Mouse (Mus musculus): ENCODE results near the gene Arid5b. TPM values are rescaled to one million over a fixed set of nuclear protein-coding genes. Genes with fewer than 3 reads are reported as not detected.

Gene Arid5b
- polyA plus RNA-seq, 1 experiment from 2014 or later, result 64.8 TPM

GRCm38 (mm10) chr10:68282466-68283391 lies 4.2 kb upstream of the Arid5b start:
- 2% methylated on average over 27 of the region's 27 CpGs for WGBS
- Histone ChIP-seq H3K27ac (peak overlapping the region; percentile 51; the same call in 1 of the 2 replicates), H3K4me2 (peak overlapping the region; percentile 91), H3K9ac (peak overlapping the region; percentile 71), H3K36me3 (no peaks in the 10 kb centered on the region), H3K27me3 (no peaks in the 10 kb centered on the region), H3K4me1 (peaks cover 28% of the 10 kb centered on the region), H3K4me3 (peak overlapping the region; percentile 48), H3K9me3 (no peaks in the 10 kb centered on the region)
- peak; percentile 75 for ATAC-seq (ENCODE audit: insufficient number of reproducible peaks, insufficient read depth, low FRiP score, low TSS enrichment, low read depth)

GRCm38 (mm10) chr10:68281775-68282106 lies 3.2 kb upstream of the Arid5b start:
- H3K27me3 ChIP-seq, result no peaks in the 10 kb centered on the region
- 21% methylated on average over 3 of the region's 3 CpGs for WGBS
- H3K4me2 ChIP-seq, result no peak overlapping the region
- no peak overlapping the region for H3K4me3 ChIP-seq
- no peak for ATAC-seq (ENCODE audit: insufficient number of reproducible peaks, insufficient read depth, low FRiP score, low TSS enrichment, low read depth)
- H3K9ac ChIP-seq, result no peak overlapping the region
- H3K27ac ChIP-seq, result no peak overlapping the region; the same call in 1 of the 2 replicates
- H3K36me3 ChIP-seq, result no peaks in the 10 kb centered on the region
- H3K4me1 ChIP-seq, result peaks cover 28% of the 10 kb centered on the region
- no peaks in the 10 kb centered on the region for H3K9me3 ChIP-seq

GRCm38 (mm10) chr10:68281076-68281774 lies 2.7 kb upstream of the Arid5b start:
- H3K27ac ChIP-seq, result peak overlapping the region; percentile 7; the same call in 1 of the 2 replicates
- H3K36me3 ChIP-seq, result no peaks in the 10 kb centered on the region
- 36% methylated on average over 6 of the region's 6 CpGs for WGBS
- ATAC-seq (ENCODE audit: insufficient number of reproducible peaks, insufficient read depth, low FRiP score, low TSS enrichment, low read depth), result no peak
- no peaks in the 10 kb centered on the region for H3K9me3 ChIP-seq
- no peak overlapping the region for H3K4me3 ChIP-seq
- no peak overlapping the region for H3K9ac ChIP-seq
- no peaks in the 10 kb centered on the region for H3K27me3 ChIP-seq
- peaks cover 28% of the 10 kb centered on the region for H3K4me1 ChIP-seq
- peak overlapping the region; percentile 82; the same call in 1 of the 2 replicates for H3K4me2 ChIP-seq

GRCm38 (mm10) chr10:68279516-68280501 lies 1.3 kb upstream of the Arid5b start:
- Histone ChIP-seq H3K9me3 (no peaks in the 10 kb centered on the region), H3K27ac (peak overlapping the region; percentile 96), H3K36me3 (no peaks in the 10 kb centered on the region), H3K4me3 (peak overlapping the region; percentile 72), H3K27me3 (no peaks in the 10 kb centered on the region), H3K4me2 (peak overlapping the region; percentile 82), H3K4me1 (peaks cover 35% of the 10 kb centered on the region), H3K9ac (peak overlapping the region; percentile 87)
- WGBS, result under 1% methylated on average over 41 of the region's 41 CpGs
- no peak for ATAC-seq (ENCODE audit: insufficient number of reproducible peaks, insufficient read depth, low FRiP score, low TSS enrichment, low read depth)

GRCm38 (mm10) chr10:68277671-68278151 lies 829 bp downstream of the Arid5b start:
- H3K4me2 ChIP-seq, result peak overlapping the region; percentile 82
- peak overlapping the region; percentile 96 for H3K27ac ChIP-seq
- peaks cover 16% of the 10 kb centered on the region for H3K36me3 ChIP-seq
- no peaks in the 10 kb centered on the region for H3K27me3 ChIP-seq
- no peak for ATAC-seq (ENCODE audit: insufficient number of reproducible peaks, insufficient read depth, low FRiP score, low TSS enrichment, low read depth)
- H3K9ac ChIP-seq, result peak overlapping the region; percentile 87
- peak overlapping the region; percentile 72 for H3K4me3 ChIP-seq
- peaks cover 29% of the 10 kb centered on the region for H3K4me1 ChIP-seq
- WGBS, result 0% methylated on average over 15 of the region's 15 CpGs
- H3K9me3 ChIP-seq, result no peaks in the 10 kb centered on the region

- peak overlapping the region; percentile 82 for H3K4me2 ChIP-seq
These were observed 1.5 kb downstream of the Arid5b start for GRCm38 (mm10) chr10:68276976-68277441.

GRCm38 (mm10) chr10:68276350-68276975 lies 2.1 kb downstream of the Arid5b start:
- H3K36me3 ChIP-seq, result peaks cover 23% of the 10 kb centered on the region
- 0% methylated on average over 29 of the region's 29 CpGs for WGBS
- peak overlapping the region; percentile 72 for H3K4me3 ChIP-seq
- peak overlapping the region; percentile 96 for H3K27ac ChIP-seq
- peak overlapping the region; percentile 82 for H3K4me2 ChIP-seq
- H3K9me3 ChIP-seq, result no peaks in the 10 kb centered on the region
- H3K27me3 ChIP-seq, result no peaks in the 10 kb centered on the region
- peaks cover 18% of the 10 kb centered on the region for H3K4me1 ChIP-seq
- peak; percentile 84 for ATAC-seq (ENCODE audit: insufficient number of reproducible peaks, insufficient read depth, low FRiP score, low TSS enrichment, low read depth)
- peak overlapping the region; percentile 87 for H3K9ac ChIP-seq

More at GRCm38 (mm10) chr10:68276976-68277441, 1.5 kb downstream of the Arid5b start:
- Histone ChIP-seq H3K9me3 (no peaks in the 10 kb centered on the region), H3K27me3 (no peaks in the 10 kb centered on the region), H3K9ac (peak overlapping the region; percentile 87), H3K4me1 (peaks cover 22% of the 10 kb centered on the region), H3K27ac (peak overlapping the region; percentile 96), H3K36me3 (peaks cover 20% of the 10 kb centered on the region), H3K4me3 (peak overlapping the region; percentile 72)
- peak; percentile 45; the same call in 1 of the 2 replicates for ATAC-seq (ENCODE audit: insufficient number of reproducible peaks, insufficient read depth, low FRiP score, low TSS enrichment, low read depth)
- WGBS, result under 1% methylated on average over 32 of the region's 34 CpGs

- peaks cover 10% of the 10 kb centered on the region; the same call in 1 of the 2 replicates for H3K4me1 ChIP-seq
- no peak overlapping the region for H3K9ac ChIP-seq
- H3K36me3 ChIP-seq, result peaks cover 35% of the 10 kb centered on the region
- peak overlapping the region; percentile 22; the same call in 1 of the 2 replicates for H3K27ac ChIP-seq
- H3K4me2 ChIP-seq, result peak overlapping the region; percentile 82
- no peaks in the 10 kb centered on the region for H3K27me3 ChIP-seq
- ATAC-seq (ENCODE audit: insufficient number of reproducible peaks, insufficient read depth, low FRiP score, low TSS enrichment, low read depth), result no peak
- H3K4me3 ChIP-seq, result peak overlapping the region; percentile 72
- WGBS, result 16% methylated on average over 18 of the region's 18 CpGs
- no peaks in the 10 kb centered on the region for H3K9me3 ChIP-seq
These were observed 3.4 kb downstream of the Arid5b start for GRCm38 (mm10) chr10:68274900-68275760.

- no peak for ATAC-seq (ENCODE audit: insufficient number of reproducible peaks, insufficient read depth, low FRiP score, low TSS enrichment, low read depth)
- Histone ChIP-seq H3K36me3 (peaks cover 58% of the 10 kb centered on the region), H3K4me3 (no peak overlapping the region), H3K9me3 (no peaks in the 10 kb centered on the region), H3K4me1 (peaks cover 12% of the 10 kb centered on the region), H3K27ac (no peak overlapping the region), H3K9ac (no peak overlapping the region), H3K27me3 (no peaks in the 10 kb centered on the region), H3K4me2 (no peak overlapping the region)
- 93% methylated on average over 10 of the region's 10 CpGs for WGBS
These were observed 8.8 kb downstream of the Arid5b start for GRCm38 (mm10) chr10:68269789-68270188.

GRCm38 (mm10) chr10:68268629-68269028 lies 9.9 kb downstream of the Arid5b start:
- Histone ChIP-seq H3K9ac (no peak overlapping the region), H3K36me3 (peaks cover 64% of the 10 kb centered on the region), H3K4me1 (peaks cover 11% of the 10 kb centered on the region), H3K9me3 (no peaks in the 10 kb centered on the region), H3K27ac (no peak overlapping the region), H3K4me2 (no peak overlapping the region), H3K4me3 (no peak overlapping the region), H3K27me3 (no peaks in the 10 kb centered on the region)
- WGBS, result 71% methylated on average over 5 of the region's 5 CpGs
- ATAC-seq (ENCODE audit: insufficient number of reproducible peaks, insufficient read depth, low FRiP score, low TSS enrichment, low read depth), result no peak
